Mouse (Mus musculus) heart, embryonic 14.5 days (tissue): ENCODE data around the gene Fbxo36. TPM values are rescaled to one million over a fixed set of nuclear protein-coding genes. Genes with fewer than 3 reads are reported as not detected.

ENCODE experiments used
- ATAC-seq: fragments of 200-750 bp; cut with Nextera tagmentation; 2 replicates; pipeline ENCODE4 v1.8.0; 2017; ENCODE audit warnings: low read depth, moderate TSS enrichment; ENCODE audit not compliant: insufficient number of reproducible peaks, insufficient read depth, low FRiP score
- H3K27ac ChIP-seq, 2 experiments: fragments of 200-500 bp in 1 of 2; fragments of 300-500 bp in 1 of 2; sonication (generic) in 1 of 2; replicated peaks in 1 of 2; 2 replicates each; pipeline ENCODE4 v1.5.1; 2012 to 2014; ENCODE audit warnings: low read depth in 2 of 2, low read length in 2 of 2, control low read depth in 1 of 2, mild to moderate bottlenecking in 1 of 2, mixed read lengths in 1 of 2; ENCODE audit not compliant: control insufficient read depth in 1 of 2, insufficient read depth in 1 of 2
- H3K27me3 ChIP-seq: fragments of 300-500 bp; sonication (generic); 2 replicates; pipeline ENCODE4 v1.6.1; 2014; ENCODE audit warnings: mild to moderate bottlenecking, low read length, control low read depth; ENCODE audit not compliant: control insufficient read depth, insufficient read depth
- H3K36me3 ChIP-seq: fragments of 300-500 bp; sonication (generic); 2 replicates; pipeline ENCODE4 v1.6.1; 2014; ENCODE audit warnings: mild to moderate bottlenecking, control low read depth, low read length, mixed read lengths; ENCODE audit not compliant: control insufficient read depth, insufficient read depth
- H3K4me1 ChIP-seq, 2 experiments: fragments of 200-500 bp in 1 of 2; fragments of 300-500 bp in 1 of 2; sonication (generic) in 1 of 2; 2 replicates each; pipeline ENCODE4 v1.6.1; 2012 to 2014; ENCODE audit warnings: low read length in 2 of 2, control low read depth in 1 of 2, mixed read lengths in 1 of 2; ENCODE audit not compliant: control insufficient read depth in 2 of 2, insufficient read depth in 2 of 2
- H3K4me2 ChIP-seq: fragments of 300-500 bp; sonication (generic); 2 replicates; pipeline ENCODE4 v1.6.1; 2014; ENCODE audit warnings: mild to moderate bottlenecking, low read length
- H3K4me3 ChIP-seq, 2 experiments: fragments of 200-500 bp in 1 of 2; fragments of 300-500 bp in 1 of 2; sonication (generic) in 1 of 2; 2 replicates each; pipeline ENCODE4 v1.5.1; 2012 to 2014; ENCODE audit warnings: low read length in 2 of 2, mild to moderate bottlenecking in 2 of 2, control low read depth in 1 of 2, low read depth in 1 of 2, moderate library complexity in 1 of 2; ENCODE audit not compliant: control insufficient read depth in 1 of 2, insufficient read depth in 1 of 2
- H3K9ac ChIP-seq: fragments of 300-500 bp; sonication (generic); 2 replicates; pipeline ENCODE4 v1.6.1; 2014; ENCODE audit warnings: mild to moderate bottlenecking, low read length
- H3K9me3 ChIP-seq: fragments of 300-500 bp; sonication (generic); 2 replicates; pipeline ENCODE4 v1.6.1; 2016; ENCODE audit warnings: low read length, control low read depth; ENCODE audit not compliant: control insufficient read depth
- WGBS: fragments of 180-500 bp; shearing (Covaris S2); extraction: QIAGEN DNeasy Blood & Tissue Kit; methylation state at CpG from one replicate; pipeline ENCODE4 v1.1.7; 2014; 5-methylcytosine and 5-hydroxymethylcytosine counted together
- polyA plus RNA-seq: library from polyadenylated mRNA; unstranded; fragments of >200 nt; fragmentation: Nextera tagmentation; extraction: Ambion mirVana; gene quantifications from 2 replicates; pipeline ENCODE4 v1.2.1, GENCODE M21; 2014

The Fbxo36 gene
- polyA plus RNA-seq, 1 experiment from 2014 or later: 9.3 TPM

DNA sequence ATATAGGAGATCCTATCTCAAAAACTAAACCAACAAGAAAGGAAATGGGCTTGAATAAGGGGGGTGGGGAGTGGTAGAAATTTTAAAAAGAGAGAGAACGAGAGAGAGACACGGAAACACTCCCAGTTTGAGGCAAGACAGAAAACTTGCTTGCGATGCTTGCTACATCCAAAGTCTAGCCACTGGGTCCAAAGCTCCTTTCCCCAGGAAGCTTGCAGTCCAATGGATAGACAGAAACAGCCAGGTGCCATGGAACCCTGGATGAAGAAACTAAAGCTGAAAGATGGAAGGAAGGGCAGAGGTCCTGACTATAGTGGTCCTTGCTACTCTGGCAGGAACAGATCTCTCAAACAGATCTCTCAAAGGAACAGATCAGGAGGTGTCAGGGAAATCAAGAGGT lies 8.7 kb downstream of the Fbxo36 start:
- 94% methylated on average over 3 of the region's 3 CpGs for WGBS
- no peaks in the 10 kb centered on the region for H3K27me3 ChIP-seq
- H3K4me1 ChIP-seq: no peaks in the 10 kb centered on the region
- no peak overlapping the region for H3K4me3 ChIP-seq
- no peaks in the 10 kb centered on the region for H3K36me3 ChIP-seq
- ATAC-seq: no peak
- no peaks in the 10 kb centered on the region for H3K9me3 ChIP-seq
- H3K4me2 ChIP-seq: no peak overlapping the region
- no peak overlapping the region for H3K9ac ChIP-seq
- no peak overlapping the region for H3K27ac ChIP-seq

DNA sequence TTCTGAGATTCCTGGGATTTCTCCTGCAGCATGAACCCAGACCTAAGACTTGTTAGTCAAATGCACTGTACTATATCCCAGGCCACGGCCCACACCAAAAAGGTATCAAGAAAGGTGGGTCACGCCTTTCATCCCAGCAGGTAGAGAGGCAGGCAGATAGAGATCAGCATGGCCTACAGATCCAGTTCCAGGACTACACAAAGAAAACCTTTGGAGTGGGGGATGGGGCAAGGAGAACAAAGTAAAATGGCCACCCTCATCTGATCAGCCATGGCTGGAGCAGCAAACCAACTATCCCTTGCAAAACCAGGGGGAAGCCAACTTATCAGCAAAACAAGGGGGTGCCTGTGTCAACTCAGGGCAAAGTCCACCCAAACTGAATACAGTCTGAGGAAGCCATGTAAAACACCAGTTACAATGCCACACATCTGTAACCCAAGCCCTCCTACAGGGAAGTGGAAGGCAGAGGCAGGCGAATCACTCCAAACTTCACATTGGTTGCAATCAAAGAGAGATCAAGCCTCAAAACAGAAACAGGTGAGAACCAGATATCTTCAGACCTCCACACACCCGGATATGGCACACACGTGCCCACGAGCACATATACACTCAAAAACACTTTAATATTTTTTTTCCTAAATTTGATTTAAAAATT lies 9.3 kb downstream of the Fbxo36 start:
- no peaks in the 10 kb centered on the region for H3K36me3 ChIP-seq
- no peak for ATAC-seq
- H3K4me1 ChIP-seq: no peaks in the 10 kb centered on the region
- H3K4me3 ChIP-seq: no peak overlapping the region
- no peaks in the 10 kb centered on the region for H3K9me3 ChIP-seq
- 91% methylated on average over 6 of the region's 6 CpGs for WGBS
- no peak overlapping the region for H3K27ac ChIP-seq
- H3K9ac ChIP-seq: no peak overlapping the region
- H3K4me2 ChIP-seq: no peak overlapping the region
- H3K27me3 ChIP-seq: no peaks in the 10 kb centered on the region

DNA sequence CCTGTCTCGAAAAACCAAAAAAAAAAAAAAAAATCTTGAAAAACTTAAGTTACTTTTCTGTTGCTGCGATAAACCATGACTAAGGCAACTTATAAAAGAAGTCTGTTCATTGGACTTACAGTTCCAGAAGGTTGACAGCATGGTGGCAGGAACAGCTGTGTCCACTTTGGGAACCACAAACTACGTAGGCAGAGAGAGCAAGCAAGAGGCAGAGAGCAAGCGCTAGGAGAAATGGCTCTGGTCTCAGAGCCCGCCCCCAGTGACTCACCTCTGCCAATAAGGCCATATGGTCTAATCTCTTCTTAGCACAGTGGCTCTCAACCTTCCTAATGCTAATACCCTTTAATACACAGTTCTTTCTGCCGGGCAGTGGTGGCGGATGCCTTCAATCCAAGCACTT lies 10.2 kb downstream of the Fbxo36 start:
- no peaks in the 10 kb centered on the region for H3K36me3 ChIP-seq
- no peak overlapping the region for H3K9ac ChIP-seq
- H3K27ac ChIP-seq: no peak overlapping the region
- H3K9me3 ChIP-seq: no peaks in the 10 kb centered on the region
- no peak for ATAC-seq
- H3K4me1 ChIP-seq: no peaks in the 10 kb centered on the region
- no peaks in the 10 kb centered on the region for H3K27me3 ChIP-seq
- WGBS: 90% methylated on average over 7 of the region's 7 CpGs
- no peak overlapping the region for H3K4me2 ChIP-seq
- H3K4me3 ChIP-seq: no peak overlapping the region

DNA sequence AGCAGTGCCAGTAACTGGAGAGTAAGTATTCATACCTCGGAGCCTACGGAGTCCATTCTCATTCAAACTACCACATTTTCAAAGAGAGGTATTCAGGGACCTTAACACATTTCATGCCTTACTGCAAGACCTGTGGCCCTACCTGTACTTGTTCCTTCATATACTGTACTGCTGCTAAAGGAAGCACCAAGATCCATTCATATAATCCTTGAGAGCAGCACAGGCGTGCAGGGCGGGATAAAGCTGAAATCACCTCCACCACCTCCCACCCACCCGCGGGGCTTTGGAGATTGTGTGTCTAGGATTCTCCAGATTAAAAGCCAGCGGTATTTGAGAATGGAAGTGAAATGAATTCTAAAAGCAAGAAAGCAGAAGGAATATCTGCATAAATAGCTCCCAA lies 10.8 kb downstream of the Fbxo36 start:
- Histone ChIP-seq H3K4me1 (no peaks in the 10 kb centered on the region), H3K27me3 (no peaks in the 10 kb centered on the region), H3K4me3 (no peak overlapping the region), H3K9ac (no peak overlapping the region), H3K36me3 (no peaks in the 10 kb centered on the region), H3K27ac (no peak overlapping the region), H3K4me2 (no peak overlapping the region), H3K9me3 (no peaks in the 10 kb centered on the region)
- no peak for ATAC-seq
- 90% methylated on average over 7 of the region's 7 CpGs for WGBS

DNA sequence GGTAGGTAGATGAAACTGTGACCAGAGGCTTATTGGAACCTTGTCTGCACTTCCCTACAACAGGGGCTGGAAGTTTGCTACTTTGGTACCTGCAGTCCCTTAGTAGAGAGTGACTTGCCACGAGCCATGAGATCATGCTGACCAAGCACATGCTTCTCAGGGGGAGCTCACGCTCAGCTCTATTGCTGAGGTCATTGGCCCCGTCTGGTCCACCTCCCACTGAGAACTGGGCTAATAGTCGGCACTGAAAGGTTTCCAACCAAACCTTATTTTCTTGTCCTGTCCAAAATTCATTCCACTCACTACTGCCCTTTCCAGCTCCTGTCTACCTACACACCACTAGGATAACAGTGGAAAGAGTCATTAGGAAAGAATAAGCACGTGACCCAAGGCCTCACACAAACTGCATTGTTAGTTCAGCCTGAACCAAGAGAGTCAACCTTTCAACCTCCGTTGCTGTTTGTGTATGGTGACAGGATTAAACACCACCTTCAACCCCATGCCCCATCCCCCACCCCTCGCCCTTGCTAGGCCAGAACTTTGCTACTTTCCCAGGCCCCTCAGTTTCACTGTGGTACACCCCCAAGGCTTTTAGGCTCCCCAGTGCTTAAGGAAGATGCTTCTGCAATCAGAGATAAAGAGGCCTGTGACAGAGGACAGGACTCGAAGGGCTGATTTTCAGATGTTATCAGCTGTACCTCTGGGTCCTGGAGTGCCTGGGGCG lies 12.0 kb downstream of the Fbxo36 start:
- H3K4me1 ChIP-seq: no peaks in the 10 kb centered on the region
- no peak for ATAC-seq
- no peaks in the 10 kb centered on the region for H3K36me3 ChIP-seq
- H3K4me3 ChIP-seq: no peak overlapping the region
- 27% methylated on average over 9 of the region's 9 CpGs for WGBS
- no peak overlapping the region for H3K9ac ChIP-seq
- H3K27ac ChIP-seq: no peak overlapping the region
- no peaks in the 10 kb centered on the region for H3K9me3 ChIP-seq
- H3K4me2 ChIP-seq: no peak overlapping the region
- H3K27me3 ChIP-seq: no peaks in the 10 kb centered on the region

DNA sequence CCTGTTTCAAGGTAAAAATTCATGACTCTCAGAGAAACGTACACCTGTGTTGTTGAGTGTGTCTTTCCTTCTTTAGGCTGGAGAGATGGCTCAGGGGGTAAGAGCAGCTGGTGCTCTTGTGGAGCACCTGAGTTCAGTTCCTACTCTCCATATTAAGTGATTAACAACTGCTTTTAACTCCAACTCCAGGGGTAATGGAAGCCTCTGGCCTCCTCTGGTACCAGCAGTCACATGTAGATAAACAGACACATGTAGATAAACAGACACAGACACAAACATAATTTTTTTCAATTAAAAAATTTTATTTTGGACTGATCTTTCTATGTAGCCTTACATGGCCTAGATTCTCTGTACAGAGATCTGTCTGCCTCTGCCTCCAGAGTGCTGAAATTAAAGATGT lies 14.1 kb downstream of the Fbxo36 start:
- no peak for ATAC-seq
- H3K4me2 ChIP-seq: no peak overlapping the region
- H3K4me1 ChIP-seq: no peaks in the 10 kb centered on the region
- no peaks in the 10 kb centered on the region for H3K36me3 ChIP-seq
- 60% methylated on average over 1 of the region's 1 CpGs for WGBS
- no peaks in the 10 kb centered on the region for H3K9me3 ChIP-seq
- H3K27ac ChIP-seq: no peak overlapping the region
- H3K4me3 ChIP-seq: no peak overlapping the region
- H3K27me3 ChIP-seq: no peaks in the 10 kb centered on the region
- H3K9ac ChIP-seq: no peak overlapping the region

DNA sequence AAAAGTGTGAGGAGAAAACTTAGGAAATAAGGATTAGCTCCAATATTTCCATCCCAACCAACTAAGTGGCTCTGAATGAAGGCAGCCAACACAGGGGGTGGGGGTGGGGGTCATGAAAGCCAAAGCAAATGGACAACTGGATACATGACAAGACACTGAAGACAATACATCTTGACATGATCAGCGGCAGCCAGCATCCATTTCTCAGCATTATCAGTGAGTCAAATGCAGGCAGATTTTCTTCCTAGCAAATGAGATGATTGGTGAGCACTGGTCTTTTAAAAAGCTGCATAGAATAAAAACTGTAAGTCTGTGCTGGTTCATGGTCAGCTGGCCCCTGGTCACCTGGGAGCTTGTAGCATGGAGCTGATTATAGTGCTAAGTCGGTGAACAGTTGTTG lies 15.3 kb downstream of the Fbxo36 start:
- no peaks in the 10 kb centered on the region for H3K9me3 ChIP-seq
- H3K27me3 ChIP-seq: no peaks in the 10 kb centered on the region
- H3K4me2 ChIP-seq: no peak overlapping the region
- no peak overlapping the region for H3K4me3 ChIP-seq
- no peaks in the 10 kb centered on the region for H3K4me1 ChIP-seq
- 79% methylated on average over 2 of the region's 2 CpGs for WGBS
- H3K27ac ChIP-seq: no peak overlapping the region
- no peak for ATAC-seq
- H3K36me3 ChIP-seq: no peaks in the 10 kb centered on the region
- H3K9ac ChIP-seq: no peak overlapping the region

DNA sequence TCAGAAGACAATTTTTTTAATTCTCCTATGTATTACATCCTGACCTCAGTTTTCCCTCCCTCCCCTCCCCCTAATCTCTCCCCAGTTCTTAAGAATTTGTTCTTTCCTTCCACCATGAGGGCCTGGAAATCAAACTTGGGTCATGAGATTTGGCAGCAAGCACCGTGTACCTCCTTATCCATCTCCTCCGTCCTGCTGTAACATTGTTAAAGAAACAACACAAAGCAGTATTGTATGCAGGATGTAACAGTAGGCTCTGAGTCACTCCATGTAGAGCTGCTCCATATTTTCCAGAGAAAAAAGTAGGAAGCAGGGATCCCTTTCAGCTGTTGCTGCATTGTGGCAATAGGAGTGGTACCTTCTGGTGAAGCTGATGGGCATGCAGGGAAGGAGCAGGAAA lies 16.1 kb downstream of the Fbxo36 start:
- no peak overlapping the region for H3K4me3 ChIP-seq
- no peak overlapping the region for H3K9ac ChIP-seq
- no peaks in the 10 kb centered on the region for H3K36me3 ChIP-seq
- ATAC-seq: no peak
- no peak overlapping the region for H3K4me2 ChIP-seq
- 55% methylated on average over 2 of the region's 2 CpGs for WGBS
- no peaks in the 10 kb centered on the region for H3K9me3 ChIP-seq
- no peak overlapping the region for H3K27ac ChIP-seq
- H3K27me3 ChIP-seq: no peaks in the 10 kb centered on the region
- H3K4me1 ChIP-seq: peaks cover 0 to 4% of the 10 kb centered on the region in 2 experiments; a peak in 2 of 4 replicates
